Mouse (Mus musculus) central nervous system, embryonic 14 days (tissue): ENCODE results near the gene Olfr874. TPM values are rescaled to one million over a fixed set of nuclear protein-coding genes. Genes with fewer than 3 reads are reported as not detected.

Source experiments
- polyA plus RNA-seq: library from polyadenylated mRNA; depleted of rRNA; stranded (reverse); fragments of >200 nt; gene quantifications from 2 replicates; pipeline ENCODE4 v1.2.3, GENCODE M21; 2012; rRNA removed

The Olfr874 gene
- not detected in 2 replicates for polyA plus RNA-seq

GRCm38 (mm10) chr9:37744806-37745205 lies at the start of gene Olfr874:
Gene Olfr874 (plus strand): TSS chr9:37745106.

GRCm38 (mm10) chr9:37716150-37716549 lies 28.8 kb upstream of the Olfr874 start, which contains the start of gene Olfr160:
Gene Olfr160 (minus strand): TSS chr9:37716250.

GRCm38 (mm10) chr9:37771759-37772158 lies 26.9 kb downstream of the Olfr874 start, which contains the start of gene Olfr875:
Gene Olfr875 (plus strand): TSS chr9:37771857.

Other genes starting within 250 kb of the Olfr874 start
- gene Esam, start 217.0 kb upstream of the Olfr874 start, polyA plus RNA-seq: 27.7 and 31.4 TPM in 2 replicates
- 3.9 and 4.3 TPM in 2 replicates for gene Vsig2, start 205.9 kb upstream of the Olfr874 start, polyA plus RNA-seq
- gene Nrgn, start 192.2 kb upstream of the Olfr874 start, polyA plus RNA-seq: 7.8 and 9.2 TPM in 2 replicates
- gene Siae, start 189.4 kb upstream of the Olfr874 start, polyA plus RNA-seq: 6.3 and 7.0 TPM in 2 replicates
- 7.3 and 9.9 TPM in 2 replicates for gene Spa17, start 131.4 kb upstream of the Olfr874 start, polyA plus RNA-seq
- 51.9 and 70.1 TPM in 2 replicates for gene Tbrg1, start 87.8 kb upstream of the Olfr874 start, polyA plus RNA-seq
- 2.7 and 9.2 TPM in 2 replicates for gene Panx3, start 75.9 kb upstream of the Olfr874 start, polyA plus RNA-seq
- gene Olfr160, start 28.9 kb upstream of the Olfr874 start, polyA plus RNA-seq: not detected in 2 replicates
- gene Olfr875, start 26.8 kb downstream of the Olfr874 start, polyA plus RNA-seq: 0.11 TPM in 1 of 2 replicates, not detected in the other
- gene Olfr876, start 57.9 kb downstream of the Olfr874 start, polyA plus RNA-seq: not detected in 2 replicates
- gene Olfr877, start 109.2 kb downstream of the Olfr874 start, polyA plus RNA-seq: not detected in 2 replicates
- not detected in 2 replicates for gene Olfr145, start 151.6 kb downstream of the Olfr874 start, polyA plus RNA-seq
- gene Olfr878, start 172.7 kb downstream of the Olfr874 start, polyA plus RNA-seq: not detected in 2 replicates
- not detected in 2 replicates for gene Olfr881, start 246.7 kb downstream of the Olfr874 start, polyA plus RNA-seq